Mouse (Mus musculus) myocyte (in vitro differentiated cells): ENCODE results near the gene Adad1. TPM values are rescaled to one million over a fixed set of nuclear protein-coding genes. Genes with fewer than 3 reads are reported as not detected.

Experiments
- H3K27me3 ChIP-seq: one replicate; pipeline ENCODE4 v1.6.1; 2011; ENCODE audit not compliant: control insufficient read depth, insufficient read depth, insufficient read length
- H3K36me3 ChIP-seq: one replicate; pipeline ENCODE4 v1.6.1; 2011; ENCODE audit not compliant: control insufficient read depth, insufficient read depth
- H3K4me2 ChIP-seq: one replicate; pipeline ENCODE4 v1.6.1; 2011; ENCODE audit warnings: low read depth, control low read depth
- H3K4me3 ChIP-seq: one replicate; pipeline ENCODE4 v1.5.1; 2011; ENCODE audit warnings: mild to moderate bottlenecking, control low read depth, moderate library complexity
- H3K79me2 ChIP-seq: one replicate; pipeline ENCODE4 v1.6.1; 2011; ENCODE audit not compliant: control insufficient read depth, insufficient read depth
- H3ac ChIP-seq: one replicate; pipeline ENCODE4 v1.6.1; 2011; ENCODE audit not compliant: control insufficient read depth, insufficient read length
- CEBPB ChIP-seq: IDR thresholded peaks from 2 replicates; pipeline ENCODE4 v1.6.1; 2011; ENCODE audit warnings: mild to moderate bottlenecking, moderate library complexity; ENCODE audit not compliant: poor library complexity, insufficient read depth, severe bottlenecking
- E2F4 ChIP-seq: IDR thresholded peaks from one replicate; pipeline ENCODE4 v1.6.1; 2011; ENCODE audit warnings: mild to moderate bottlenecking, control low read depth, moderate library complexity; ENCODE audit not compliant: insufficient read depth
- MAX ChIP-seq: IDR thresholded peaks from one replicate; pipeline ENCODE4 v1.6.1; 2011; ENCODE audit warnings: low read depth, mild to moderate bottlenecking, control low read depth
- MYOD1 ChIP-seq, 3 experiments: IDR thresholded peaks; one replicate each; pipeline ENCODE4 v1.6.1; 2011; ENCODE audit warnings: control low read depth in 2 of 3, low read depth in 2 of 3, mild to moderate bottlenecking in 2 of 3, moderate library complexity in 1 of 3; ENCODE audit not compliant: insufficient read length in 2 of 3, control insufficient read depth in 1 of 3
- MYOG ChIP-seq, 3 experiments: IDR thresholded peaks; one replicate each; pipeline ENCODE4 v1.6.1; 2011; ENCODE audit warnings: control low read depth in 2 of 3, low read depth in 2 of 3, mild to moderate bottlenecking in 2 of 3; ENCODE audit not compliant: insufficient read length in 2 of 3, control insufficient read depth in 1 of 3, insufficient read depth in 1 of 3
- POLR2A ChIP-seq: IDR thresholded peaks from one replicate; pipeline ENCODE4 v1.6.1; 2011; ENCODE audit warnings: low read depth, mild to moderate bottlenecking, control low read depth, moderate library complexity; ENCODE audit not compliant: insufficient read length
- POLR2AphosphoS2 ChIP-seq: IDR thresholded peaks from one replicate; pipeline ENCODE4 v1.6.1; 2011; ENCODE audit warnings: low read depth, control low read depth; ENCODE audit not compliant: insufficient read length
- REST ChIP-seq: IDR thresholded peaks from one replicate; pipeline ENCODE4 v1.6.1; 2011; ENCODE audit warnings: mild to moderate bottlenecking, control low read depth, moderate library complexity; ENCODE audit not compliant: insufficient read depth, insufficient read length
- SRF ChIP-seq: IDR thresholded peaks from one replicate; pipeline ENCODE4 v1.6.1; 2011; ENCODE audit warnings: low read depth; ENCODE audit not compliant: control insufficient read depth, insufficient read length
- TCF12 ChIP-seq: IDR thresholded peaks from one replicate; pipeline ENCODE4 v1.6.1; 2011; ENCODE audit warnings: mild to moderate bottlenecking, control low read depth; ENCODE audit not compliant: poor library complexity, insufficient read depth, severe bottlenecking
- TCF3 ChIP-seq: IDR thresholded peaks from one replicate; pipeline ENCODE4 v1.6.1; 2011; ENCODE audit warnings: low read depth, control low read depth; ENCODE audit not compliant: insufficient read length
- USF1 ChIP-seq: IDR thresholded peaks from one replicate; pipeline ENCODE4 v1.6.1; 2011; ENCODE audit warnings: low read depth, mild to moderate bottlenecking, control low read depth, moderate library complexity
- polyA plus RNA-seq: library from polyadenylated mRNA; unstranded; fragments of >200 nt; fragmentation: generic; extraction: Trizol; gene quantifications from one replicate; pipeline ENCODE4 v1.2.1, GENCODE M21; 2012; ENCODE audit warnings: missing spikeins

The Adad1 gene
- polyA plus RNA-seq, 1 experiment, result not detected

GRCm38 (mm10) chr3:37158246-37158645 is 94.9 kb downstream of the Adad1 start:
- H3K27me3 ChIP-seq, result no peaks in the 10 kb centered on the region
- TF ChIP-seq REST, result no peak
- TF ChIP-seq POLR2AphosphoS2, result no peak
- no peak for TF ChIP-seq MYOD1 (IDR thresholded peaks at IDR 0.05; ENCODE audit: control insufficient read depth in 1 of 3, insufficient read length in 2 of 3, low read depth in 2 of 3)
- no peak for TF ChIP-seq TCF12
- no peak for TF ChIP-seq E2F4
- no peak for TF ChIP-seq CEBPB
- TF ChIP-seq USF1, result no peak
- TF ChIP-seq MAX, result no peak
- no peak for TF ChIP-seq POLR2A
- TF ChIP-seq SRF, result no peak
- no peak for TF ChIP-seq MYOG (IDR thresholded peaks at IDR 0.05; ENCODE audit: control insufficient read depth in 1 of 3, insufficient read depth in 1 of 3, insufficient read length in 2 of 3, low read depth in 2 of 3)
- no peak for TF ChIP-seq TCF3
- H3ac ChIP-seq, result no peak overlapping the region
- no peak overlapping the region for H3K4me2 ChIP-seq
- no peak overlapping the region for H3K4me3 ChIP-seq
- no peaks in the 10 kb centered on the region for H3K79me2 ChIP-seq
- no peaks in the 10 kb centered on the region for H3K36me3 ChIP-seq

- no peak overlapping the region for H3K4me3 ChIP-seq
- no peak for TF ChIP-seq MAX
- TF ChIP-seq MYOG (IDR thresholded peaks at IDR 0.05; ENCODE audit: control insufficient read depth in 1 of 3, insufficient read depth in 1 of 3, insufficient read length in 2 of 3, low read depth in 2 of 3), result no peak
- no peak for TF ChIP-seq TCF12
- no peak for TF ChIP-seq POLR2AphosphoS2
- no peak for TF ChIP-seq TCF3
- TF ChIP-seq USF1, result no peak
- no peak for TF ChIP-seq SRF
- no peak for TF ChIP-seq E2F4
- no peak for TF ChIP-seq MYOD1 (IDR thresholded peaks at IDR 0.05; ENCODE audit: control insufficient read depth in 1 of 3, insufficient read length in 2 of 3, low read depth in 2 of 3)
- no peak for TF ChIP-seq CEBPB
- TF ChIP-seq REST, result no peak
- no peak for TF ChIP-seq POLR2A
- peak overlapping the region; percentile 60 for H3K4me2 ChIP-seq
- no peaks in the 10 kb centered on the region for H3K79me2 ChIP-seq
- H3K36me3 ChIP-seq, result no peaks in the 10 kb centered on the region
- no peaks in the 10 kb centered on the region for H3K27me3 ChIP-seq
- no peak overlapping the region for H3ac ChIP-seq
These were observed 97.8 kb downstream of the Adad1 start for GRCm38 (mm10) chr3:37161096-37161495.

- Histone ChIP-seq H3K4me2 (no peak overlapping the region), H3K36me3 (no peaks in the 10 kb centered on the region), H3ac (no peak overlapping the region), H3K79me2 (no peaks in the 10 kb centered on the region), H3K4me3 (no peak overlapping the region), H3K27me3 (no peaks in the 10 kb centered on the region)
- TF ChIP-seq TCF12 (no peak), POLR2A (no peak), CEBPB (peak; percentile 92), USF1 (peak; percentile 26), E2F4 (no peak), MAX (no peak)
These were observed 106.0 kb downstream of the Adad1 start for GRCm38 (mm10) chr3:37169283-37169682.

Other genes with a start within 250 kb of the Adad1 start
- gene 4932438A13Rik, start 200.4 kb upstream of the Adad1 start, polyA plus RNA-seq, result 4.3 TPM
- not detected for gene Il2, start 62.4 kb downstream of the Adad1 start, polyA plus RNA-seq
- gene Il21, start 169.1 kb downstream of the Adad1 start, polyA plus RNA-seq, result not detected
- 2.1 TPM for gene Bbs12, start 249.0 kb downstream of the Adad1 start, polyA plus RNA-seq
- gene Cetn4, start 249.2 kb downstream of the Adad1 start, polyA plus RNA-seq, result 2.0 TPM